Mouse (Mus musculus) spleen, postnatal 10 days (tissue): ENCODE data around the gene Osbpl7.
A peak's percentile ranks its signal among the peaks of the same experiment; 100 is the strongest.

ENCODE experiments used
- DNase-seq, 2 experiments: peaks; one replicate each; pipeline ENCODE4 v3.0.0; 2021 to 2022; ENCODE audit warnings: low spot score in 2 of 2

The Osbpl7 gene

DNA sequence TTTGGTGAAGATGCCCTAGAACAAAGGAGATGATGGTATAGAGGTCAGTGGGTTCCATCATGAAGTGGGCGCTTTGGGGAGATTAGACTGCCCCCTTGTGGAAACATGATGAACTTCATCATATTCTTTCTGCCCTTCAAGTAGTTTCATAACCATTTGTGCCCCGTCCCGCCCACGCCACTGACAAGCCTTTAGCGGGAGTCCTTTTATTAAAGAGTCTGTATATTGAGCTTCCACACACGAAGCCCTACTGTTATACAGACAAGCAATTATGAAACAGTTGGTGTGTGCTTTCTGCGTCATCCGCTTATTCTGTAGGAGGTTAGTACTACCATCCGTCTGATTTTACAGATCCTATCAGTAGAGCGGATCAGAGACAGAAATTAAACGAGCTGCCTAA is 32.5 kb downstream of the Osbpl7 start:
- DNase-seq, result peak in 1 of 2 experiments; percentile 68

- no peak for DNase-seq
These were observed 33.1 kb downstream of the Osbpl7 start for GRCm38 (mm10) chr11:97083401-97084140.

DNA sequence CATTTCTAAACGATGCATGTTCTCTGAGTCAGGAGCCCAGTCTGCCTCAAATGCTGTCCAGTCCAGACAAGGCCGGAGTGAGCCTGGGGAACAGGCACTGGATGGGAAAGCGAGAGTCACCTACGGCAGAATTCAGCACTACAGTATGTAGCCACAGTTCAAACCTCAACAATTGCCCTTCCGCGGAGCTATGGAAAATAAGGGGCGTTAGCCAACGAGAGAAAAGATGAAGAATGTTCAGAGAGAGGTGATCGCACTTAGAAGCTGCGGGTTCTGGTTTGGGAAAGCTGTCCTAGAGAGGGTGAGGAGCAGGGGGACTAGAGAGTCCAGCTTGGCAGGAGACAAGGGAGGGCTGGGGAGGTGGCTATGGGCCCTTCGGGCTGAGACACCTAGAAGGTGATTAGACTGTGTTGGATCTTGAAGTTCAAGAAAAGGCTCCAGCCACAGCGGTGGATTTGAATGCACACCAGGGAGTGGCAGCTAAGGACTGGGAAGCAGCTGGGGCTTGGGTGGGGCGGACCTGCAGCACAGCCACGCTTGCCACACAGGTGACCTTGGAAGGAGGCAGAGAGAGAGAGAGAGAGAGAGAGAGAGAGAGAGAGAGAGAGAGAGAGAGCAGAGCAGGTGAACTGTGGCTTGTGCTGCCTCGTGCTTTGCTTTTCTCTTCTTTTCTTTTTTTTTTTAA is 34.5 kb downstream of the Osbpl7 start:
- no peak for DNase-seq

GRCm38 (mm10) chr11:97086365-97086764 is 35.9 kb downstream of the Osbpl7 start:
- no peak for DNase-seq

GRCm38 (mm10) chr11:97094600-97094999 is 44.2 kb downstream of the Osbpl7 start:
- no peak for DNase-seq

DNA sequence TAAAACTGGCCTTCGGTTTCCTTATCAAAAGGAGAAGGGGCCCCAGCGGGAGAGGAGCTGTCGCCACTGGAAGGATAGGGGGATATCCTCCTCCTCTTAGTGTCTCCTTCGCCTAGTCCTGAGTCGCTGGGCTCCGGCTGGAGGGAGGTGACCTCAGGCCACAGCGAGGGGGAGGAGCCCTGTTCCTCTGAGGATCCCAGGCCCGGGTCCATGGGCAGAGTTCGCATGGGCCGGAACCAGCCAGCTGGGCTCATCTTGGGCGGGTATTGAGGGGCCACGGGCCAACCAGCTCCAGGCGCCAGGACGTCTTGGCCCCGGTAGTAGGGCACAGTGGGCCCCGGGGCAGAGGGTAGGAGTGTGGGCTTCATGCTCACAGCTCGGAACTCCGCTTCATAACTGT is 48.4 kb downstream of the Osbpl7 start:
- no peak for DNase-seq

DNA sequence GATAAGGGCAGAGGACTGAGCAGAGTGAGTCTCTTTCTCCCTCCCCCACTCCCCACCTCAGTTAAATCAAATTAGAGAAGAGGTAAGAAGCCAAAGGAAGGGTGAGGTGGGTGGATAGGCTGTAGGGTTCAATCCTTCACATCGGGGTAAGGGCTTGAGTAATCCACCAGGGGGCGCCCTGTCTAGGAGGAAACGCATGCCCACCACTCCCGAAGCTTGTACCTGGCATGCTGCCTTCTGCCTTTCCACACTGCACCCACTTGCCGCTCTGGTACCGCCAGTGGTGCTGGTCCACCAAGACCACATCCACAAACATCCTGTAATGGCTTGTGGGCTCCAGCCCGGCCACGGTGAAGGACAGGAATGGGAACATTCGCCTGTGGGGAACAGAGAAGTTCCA is 51.3 kb downstream of the Osbpl7 start:
- peak; percentile 59 to 87 for DNase-seq

DNA sequence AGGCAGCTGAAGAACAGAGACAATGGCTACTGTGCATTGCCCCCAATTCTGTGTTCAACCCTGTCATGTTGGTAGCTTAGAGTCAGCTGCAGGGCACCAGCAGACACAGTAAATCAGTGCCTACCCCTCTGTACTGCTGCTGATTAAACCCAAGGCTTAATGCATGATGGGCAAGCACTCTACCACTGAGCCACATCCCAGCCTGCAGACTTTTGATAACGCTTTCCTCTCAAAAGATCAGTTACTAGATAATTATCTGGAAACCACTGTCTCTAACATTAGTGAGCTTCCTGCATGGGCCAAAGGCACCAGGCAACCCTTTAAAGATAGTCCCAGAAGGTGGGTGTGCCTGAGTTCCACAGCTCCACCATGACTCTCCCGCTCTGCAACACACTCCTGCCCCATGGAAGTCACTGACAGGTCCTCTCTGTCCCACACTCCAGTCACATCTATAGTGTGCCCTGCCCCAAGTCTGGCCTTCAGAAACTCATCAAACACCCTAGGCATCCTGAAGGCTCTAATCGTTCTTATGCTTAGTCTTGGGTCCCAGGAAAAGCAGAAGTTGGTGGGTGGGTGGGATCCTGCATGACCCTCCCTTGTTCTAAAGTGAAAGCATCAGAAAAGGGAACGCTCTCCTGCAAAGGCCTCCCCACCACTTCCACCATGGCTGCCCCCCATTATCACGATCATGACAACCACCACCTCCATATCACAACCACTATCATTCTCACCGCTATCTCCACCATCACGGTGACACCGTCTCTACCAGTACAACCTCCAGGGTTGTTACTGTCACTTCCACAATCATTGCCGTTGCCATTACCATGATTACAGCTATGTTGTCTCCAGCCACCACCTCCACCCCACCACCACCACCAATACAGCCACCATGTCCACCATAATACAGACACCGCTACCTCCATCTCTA is 53.0 kb downstream of the Osbpl7 start:
- no peak for DNase-seq

DNA sequence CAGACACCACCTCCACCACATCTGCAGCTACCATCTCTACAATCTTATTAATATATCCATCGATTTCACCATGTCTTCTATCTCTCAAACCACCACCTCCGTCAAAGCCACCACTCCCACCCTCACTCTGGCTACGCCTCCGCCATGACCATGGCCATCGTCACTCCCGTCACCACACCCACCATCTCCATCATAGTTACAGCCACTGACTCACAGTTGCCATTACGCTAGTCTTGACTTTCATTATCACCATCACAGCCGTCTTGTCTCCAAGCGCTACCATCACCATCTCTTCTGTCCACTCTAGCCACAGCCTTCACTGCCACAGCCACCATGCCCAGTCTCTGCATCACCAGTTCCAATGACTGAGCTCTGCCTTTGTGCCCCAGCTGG is 53.7 kb downstream of the Osbpl7 start:
- no peak for DNase-seq

GRCm38 (mm10) chr11:97108976-97109375 is 58.5 kb downstream of the Osbpl7 start:
- DNase-seq, result no peak

DNA sequence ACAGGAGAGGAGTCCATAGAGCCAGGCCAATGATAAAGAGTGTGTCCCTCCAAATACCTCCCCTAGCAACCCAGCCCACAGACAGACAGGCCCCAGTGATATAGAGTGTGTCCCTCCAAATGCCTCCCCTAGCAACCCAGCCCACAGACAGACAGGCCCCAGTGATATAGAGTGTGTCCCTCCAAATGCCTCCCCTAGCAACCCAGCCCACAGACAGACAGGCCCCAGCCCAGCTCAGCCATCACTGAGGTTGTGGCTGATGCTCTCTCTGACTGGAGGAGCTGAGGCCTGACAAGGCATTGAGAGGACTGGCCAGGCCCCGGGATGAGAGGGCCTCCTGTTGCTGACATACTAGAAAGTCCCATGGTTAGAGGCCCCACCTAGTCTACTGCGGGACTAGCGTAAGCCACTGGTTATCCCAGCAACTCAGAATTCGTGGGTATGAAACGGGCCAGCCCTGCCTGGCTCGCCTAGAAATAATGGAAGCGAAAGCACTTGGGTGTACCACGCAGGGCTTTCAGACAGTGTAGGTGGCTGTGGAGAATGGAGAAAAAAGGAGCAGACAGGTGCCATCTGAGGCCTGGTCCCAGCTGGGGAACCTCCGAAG is 62.2 kb downstream of the Osbpl7 start:
- DNase-seq, result no peak

- DNase-seq, result no peak
These were observed 64.5 kb downstream of the Osbpl7 start, which contains the start of gene Tbx21 for GRCm38 (mm10) chr11:97114671-97115601. TSS of gene Tbx21 (minus strand) at chr11:97115331.

GRCm38 (mm10) chr11:97115797-97116196 is 65.4 kb downstream of the Osbpl7 start:
- DNase-seq, result no peak
